Mouse (Mus musculus) embryo, embryonic 11 days (tissue): ENCODE measurements around the gene Rb1.
A peak's percentile ranks its signal among the peaks of the same experiment; 100 is the strongest.

Source experiments
- DNase-seq: peaks from one replicate; pipeline ENCODE4 v3.0.0-alpha.2; 2015

Gene Rb1

DNA sequence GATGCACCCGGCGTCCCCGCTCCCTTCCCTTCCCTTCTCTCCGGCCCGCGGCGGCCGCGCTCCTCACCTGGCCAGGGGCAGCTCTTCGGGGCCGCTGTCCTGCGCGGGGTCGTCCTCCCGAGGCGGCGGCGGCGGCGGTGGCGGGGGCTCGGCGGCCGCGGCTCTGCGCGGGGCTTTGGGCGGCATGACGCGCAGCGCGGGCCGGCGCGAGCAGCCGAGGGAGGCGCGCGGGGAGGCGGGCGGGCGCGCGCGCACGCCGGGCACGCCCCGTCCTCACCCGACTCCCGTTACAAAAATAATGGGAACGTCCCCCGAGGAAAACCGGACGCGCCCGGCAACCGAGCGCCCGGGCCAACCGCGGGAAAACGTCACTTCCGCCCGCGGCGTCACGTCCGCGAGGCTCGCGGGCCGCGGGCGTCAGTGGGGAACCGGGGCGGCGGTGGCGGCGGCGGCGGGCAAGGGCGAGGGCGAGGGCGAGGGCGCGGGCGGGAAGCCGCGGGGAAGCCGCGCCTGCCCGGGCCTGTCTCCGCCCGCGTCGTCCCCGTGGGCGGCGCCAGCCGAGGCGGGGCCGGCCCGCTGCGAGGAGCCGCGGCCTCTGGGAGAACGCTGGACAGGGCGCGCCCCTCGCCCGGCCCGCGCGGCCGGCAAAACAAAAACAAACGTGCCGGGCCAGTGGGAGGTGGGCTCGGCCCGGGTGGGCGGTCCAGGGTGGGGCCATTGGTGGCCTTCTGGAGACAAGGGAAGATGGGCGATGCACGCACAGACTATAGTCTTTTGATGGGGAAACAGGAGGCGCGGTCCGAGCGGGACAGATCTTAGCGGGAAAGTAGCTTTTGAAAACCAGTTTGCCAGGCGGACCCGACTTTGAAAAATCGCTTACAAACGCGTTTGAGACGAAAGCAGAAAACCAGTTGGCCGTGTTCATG, at the start of gene Rb1:
Rb1 (minus strand) TSS at position 367 of the 926 bp plus-strand sequence.
- DNase-seq = peak; percentile 91

DNA sequence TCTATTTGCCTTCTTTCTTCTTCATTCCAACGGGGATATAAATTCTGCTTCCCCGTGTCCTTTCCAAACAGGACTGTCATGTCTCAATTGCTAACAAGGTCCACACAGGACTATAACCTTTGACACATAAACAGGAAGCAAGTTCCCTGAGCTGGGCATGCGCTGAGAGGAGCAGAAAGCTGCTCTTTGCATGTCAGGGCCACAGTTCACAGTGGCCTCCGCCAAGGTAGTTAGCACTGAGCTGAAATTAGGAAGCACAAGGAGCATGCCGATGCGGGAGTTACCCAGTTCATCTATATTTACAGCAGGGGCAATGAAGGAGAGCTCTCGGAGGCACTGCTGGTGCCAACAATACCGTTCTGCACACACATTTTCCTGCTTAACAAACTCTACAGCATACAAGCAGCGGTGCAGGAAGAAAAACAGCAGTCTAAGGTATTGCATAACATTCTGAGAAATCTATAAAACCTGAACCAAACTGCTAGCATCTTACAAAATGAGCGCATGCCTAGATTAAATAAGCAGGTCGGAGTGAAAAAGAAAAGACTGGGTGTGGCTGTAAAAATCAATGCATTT, 48.8 kb upstream of the Rb1 start:
- no peak for DNase-seq

DNA sequence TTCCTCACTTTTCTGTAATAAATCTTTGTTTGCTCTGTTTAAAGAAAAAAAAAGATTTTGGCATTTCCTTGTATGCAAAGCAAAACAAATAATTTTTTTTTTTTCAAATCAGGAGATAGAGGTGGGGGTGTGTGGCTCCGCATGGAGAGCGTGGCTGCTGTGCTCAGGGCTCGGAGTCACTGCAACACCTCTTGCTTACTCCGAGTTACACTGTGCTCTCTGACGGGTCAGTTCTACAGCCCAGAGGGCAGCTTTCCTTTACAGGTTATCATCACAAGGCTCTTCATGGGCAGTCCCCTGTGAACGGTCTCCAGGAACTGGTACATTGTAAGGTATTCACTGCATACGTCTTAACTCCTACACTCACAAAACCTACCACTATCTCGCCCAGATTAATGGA, 48.0 kb upstream of the Rb1 start:
- no peak for DNase-seq

DNA sequence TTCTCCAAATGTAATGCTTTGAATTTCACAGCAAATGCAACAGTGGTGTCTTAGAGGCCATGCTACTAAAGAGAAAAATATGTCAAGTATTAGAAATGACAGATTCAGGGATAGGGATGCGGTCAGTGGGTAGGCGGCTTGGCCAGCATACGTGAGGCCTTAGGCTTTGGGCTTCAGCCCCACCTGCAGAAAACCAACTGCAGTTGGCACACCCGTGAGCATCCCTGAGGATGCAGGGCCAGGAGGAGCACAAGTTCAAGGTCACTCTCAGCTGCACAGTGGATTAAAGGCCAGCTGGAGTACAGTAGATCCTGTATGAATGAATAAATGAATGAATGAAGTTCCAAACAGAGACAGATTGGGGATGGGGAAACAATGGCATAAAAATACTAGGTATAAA, 47.4 kb upstream of the Rb1 start:
- no peak for DNase-seq

DNA sequence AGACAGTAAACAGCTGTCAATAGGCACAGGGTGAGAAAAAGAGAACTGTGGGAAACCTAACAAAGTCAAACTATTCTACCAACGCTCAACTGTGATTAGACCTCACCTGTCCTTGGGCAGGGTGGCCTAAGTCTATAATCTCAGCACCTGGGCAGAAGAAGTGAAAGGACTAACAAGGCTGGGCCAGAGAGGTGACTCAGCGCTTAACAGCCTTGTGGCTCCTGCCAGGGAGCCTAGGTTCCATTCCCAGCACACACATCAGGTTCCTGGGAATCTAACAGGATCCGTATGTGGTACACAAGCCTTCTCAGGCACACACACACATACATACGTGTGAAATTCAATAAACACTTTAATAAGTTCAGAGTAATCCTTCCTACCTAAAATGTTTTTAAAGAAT, 46.0 kb upstream of the Rb1 start:
- no peak for DNase-seq

DNA sequence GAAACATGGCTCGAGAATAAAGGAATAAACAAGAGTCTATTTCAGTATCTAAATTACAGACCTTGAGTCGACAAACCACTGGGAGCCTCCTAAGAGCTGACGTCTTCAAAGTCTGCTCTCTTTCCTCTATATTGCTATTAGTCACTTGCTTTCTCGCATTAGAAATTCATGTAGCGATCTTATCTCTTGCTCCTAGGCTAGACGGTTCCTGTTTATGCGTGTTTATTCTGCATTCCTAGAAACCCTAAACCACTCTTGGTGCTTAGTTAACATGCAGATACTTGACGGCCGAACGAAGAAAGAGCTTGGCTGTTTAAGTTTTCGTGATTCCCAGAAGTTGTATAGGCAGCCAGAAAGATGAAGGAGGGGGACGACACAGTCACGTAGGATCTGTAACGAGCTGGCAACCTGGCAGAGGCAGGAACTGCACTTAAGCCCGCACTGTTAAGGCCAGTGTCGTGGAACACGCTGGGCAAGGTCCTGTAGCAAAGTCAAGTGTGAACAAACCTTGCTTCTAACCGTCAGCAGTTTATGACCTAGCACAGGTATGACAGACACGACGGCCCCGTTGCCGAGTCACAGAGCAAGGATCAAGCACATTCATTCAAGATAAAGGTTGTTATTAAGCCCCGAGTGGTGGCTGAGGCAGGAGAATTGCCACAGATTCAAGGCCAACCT, 45.2 kb upstream of the Rb1 start:
- DNase-seq = no peak

DNA sequence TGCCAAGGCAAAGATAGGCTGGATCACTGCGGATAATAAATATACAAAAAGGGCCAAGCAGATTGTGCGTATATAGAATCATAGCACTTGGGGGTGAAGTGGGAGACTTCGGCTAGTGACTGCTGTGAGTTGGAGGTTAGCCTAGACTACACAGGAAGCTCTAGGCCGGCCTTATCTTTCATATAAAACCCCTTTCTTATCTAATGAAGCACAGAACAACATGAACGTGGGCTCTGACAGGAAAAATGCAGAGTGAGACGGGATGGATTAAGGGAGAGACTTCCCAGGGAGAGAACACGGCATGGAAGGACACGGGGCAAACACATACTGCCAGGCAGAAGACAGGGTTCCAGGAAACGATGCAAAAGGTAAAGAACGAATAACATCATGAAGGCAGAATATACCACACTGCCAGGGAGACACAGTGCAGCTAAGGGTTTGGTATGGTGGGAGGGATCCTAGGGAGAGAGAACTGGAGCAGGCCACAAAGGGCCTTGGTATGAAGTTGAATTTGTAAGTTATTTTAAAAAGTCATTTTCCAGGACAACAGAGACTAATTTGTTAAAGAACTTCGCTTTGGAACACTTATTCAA, 44.6 kb upstream of the Rb1 start:
- no peak for DNase-seq

DNA sequence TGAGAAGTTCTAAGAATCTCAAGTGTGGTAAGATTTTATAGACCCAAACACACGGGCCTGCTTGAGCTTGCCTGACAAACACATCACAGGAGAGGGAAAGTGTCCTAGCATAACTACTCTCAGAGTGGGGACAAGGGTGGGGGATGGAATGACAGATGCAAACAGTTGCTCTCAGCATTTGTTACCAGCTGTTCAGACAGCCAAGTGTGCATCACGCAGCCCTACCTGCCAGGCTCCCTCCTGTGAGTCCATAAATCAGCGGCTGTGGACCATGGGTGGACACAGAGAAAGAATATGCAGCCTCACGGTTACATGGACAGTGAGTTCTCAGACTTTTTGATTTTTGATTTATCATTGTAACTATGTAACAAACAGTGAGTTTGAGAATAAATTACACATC, 44.0 kb upstream of the Rb1 start:
- DNase-seq = no peak

DNA sequence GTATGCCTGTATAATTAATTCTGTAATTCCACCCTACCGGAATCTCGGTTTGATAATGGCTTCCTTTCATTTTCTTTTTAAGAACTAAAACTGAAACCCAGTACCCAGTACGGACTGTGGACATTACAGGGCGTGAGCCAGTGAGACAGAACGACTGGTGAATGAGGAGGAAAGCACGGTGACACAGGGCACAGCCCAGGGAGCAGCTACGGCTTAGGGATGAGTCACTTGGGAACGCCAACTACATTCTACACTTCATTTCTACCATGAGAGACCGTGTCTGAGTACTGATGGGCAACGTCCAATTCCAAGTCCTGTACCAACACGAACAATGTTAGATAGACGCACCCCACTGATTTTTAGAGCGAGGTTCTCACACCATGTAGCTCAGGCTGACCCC, 43.3 kb upstream of the Rb1 start:
- DNase-seq = no peak

DNA sequence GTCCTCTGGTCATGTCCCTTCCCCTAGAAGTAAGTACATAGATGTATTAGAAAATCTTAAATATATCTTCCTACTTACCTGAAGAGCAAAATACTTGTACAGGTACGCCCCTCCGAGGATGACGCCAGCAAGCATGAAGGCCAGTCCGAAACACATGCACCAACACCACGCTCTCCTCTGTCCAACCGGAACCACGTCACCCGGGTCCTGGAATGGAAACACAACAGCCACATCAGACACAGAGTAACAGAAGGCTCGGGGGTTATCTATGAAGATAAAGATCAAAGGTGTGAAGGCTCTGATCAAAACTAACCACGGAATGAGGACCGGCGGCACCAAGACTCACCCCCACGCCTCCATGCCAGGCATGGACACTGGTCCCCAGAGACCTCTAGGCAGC, 42.6 kb upstream of the Rb1 start:
- no peak for DNase-seq

DNA sequence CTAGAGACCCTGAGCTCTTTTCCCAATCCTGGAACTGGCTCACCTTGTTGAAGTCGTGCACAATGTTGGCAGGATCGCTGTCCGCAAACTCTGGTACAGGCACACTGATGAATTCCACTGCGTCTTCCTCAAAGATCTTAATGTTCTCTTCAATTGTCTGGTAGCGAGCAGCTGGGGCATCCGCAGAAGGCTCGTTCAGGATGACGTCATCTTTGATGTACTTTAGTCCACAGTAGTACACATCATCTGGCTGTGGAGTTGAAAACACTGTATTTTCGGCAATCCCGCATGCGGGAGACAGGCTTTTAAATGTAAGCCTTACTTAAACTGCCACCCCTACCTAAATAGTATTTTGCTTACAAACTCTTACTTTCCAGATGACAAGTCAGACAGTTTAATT, 40.7 kb upstream of the Rb1 start:
- DNase-seq = no peak

DNA sequence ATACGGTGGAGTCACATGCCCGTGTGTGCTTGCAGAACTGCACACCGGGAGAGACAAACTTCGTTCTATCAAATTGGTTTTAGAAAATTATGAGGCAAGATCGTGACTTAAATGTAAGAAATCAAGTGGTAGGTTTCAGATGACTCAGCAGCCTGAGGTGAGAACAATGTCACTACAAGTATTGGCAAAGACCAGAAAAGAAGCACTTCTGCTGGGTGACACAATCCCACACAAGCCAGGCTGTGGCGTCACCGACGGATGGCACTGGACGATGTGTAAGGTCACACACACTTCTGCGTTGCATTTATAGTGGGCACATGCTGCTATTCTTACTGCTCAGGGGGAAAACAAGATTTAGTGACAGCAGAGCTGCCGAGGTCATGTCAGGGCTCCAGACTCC, 38.2 kb upstream of the Rb1 start:
- no peak for DNase-seq

DNA sequence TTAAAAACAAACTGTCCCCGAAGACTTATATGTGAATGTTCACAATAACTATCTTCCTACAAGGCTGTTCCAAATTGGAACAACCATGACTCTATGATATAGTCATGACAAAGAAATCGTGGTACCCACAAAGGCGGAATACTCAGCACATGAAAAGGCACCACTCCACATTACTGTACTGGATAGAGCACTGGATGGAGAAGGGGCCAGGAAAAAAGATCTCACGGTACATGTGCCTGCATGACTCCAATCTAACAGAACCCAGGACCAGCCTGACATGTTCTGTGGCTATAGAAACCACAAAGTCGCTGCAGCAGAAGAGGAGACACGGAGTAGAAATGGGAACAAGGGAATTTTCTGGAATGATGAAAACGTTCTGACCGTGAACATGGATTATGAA, 29.1 kb upstream of the Rb1 start:
- no peak for DNase-seq

DNA sequence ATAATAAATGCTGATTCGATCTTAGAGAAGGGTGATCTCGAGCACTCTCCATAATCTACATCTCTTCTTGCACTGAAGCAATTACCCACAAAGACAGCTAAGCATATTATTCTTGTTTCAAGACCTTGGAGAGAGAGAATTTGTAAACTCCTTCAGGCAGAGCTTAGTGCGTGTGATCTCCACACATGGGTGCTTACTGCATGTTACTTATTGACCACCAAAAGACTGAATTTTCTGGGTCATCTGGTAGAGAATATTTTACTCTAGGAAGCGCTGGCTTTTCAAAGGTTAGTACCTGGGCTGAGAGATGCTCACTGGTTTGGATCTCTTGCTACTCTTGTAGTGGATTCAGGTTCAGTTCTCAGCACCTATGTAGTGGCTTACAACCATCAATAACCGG, 25.5 kb upstream of the Rb1 start:
- no peak for DNase-seq

DNA sequence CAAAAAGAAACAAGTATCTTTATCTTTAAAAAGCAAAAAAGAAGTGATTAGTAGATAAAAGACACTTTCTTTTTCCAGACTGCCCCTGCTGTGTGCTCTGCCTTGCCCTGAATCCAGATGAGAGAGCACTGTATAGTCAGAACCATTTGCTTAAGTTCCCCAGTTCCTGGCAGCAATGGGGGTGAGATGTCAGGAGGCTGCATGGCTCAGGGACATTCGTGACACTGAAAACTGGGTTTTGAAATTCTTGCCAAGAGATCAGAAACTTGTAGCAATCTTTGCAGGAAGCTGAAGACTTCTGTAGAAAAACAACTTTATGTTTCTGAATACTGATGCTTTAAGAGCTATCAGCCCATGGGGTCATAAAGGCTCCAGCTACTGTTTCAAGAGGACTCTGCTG, 24.4 kb upstream of the Rb1 start:
- DNase-seq = no peak

DNA sequence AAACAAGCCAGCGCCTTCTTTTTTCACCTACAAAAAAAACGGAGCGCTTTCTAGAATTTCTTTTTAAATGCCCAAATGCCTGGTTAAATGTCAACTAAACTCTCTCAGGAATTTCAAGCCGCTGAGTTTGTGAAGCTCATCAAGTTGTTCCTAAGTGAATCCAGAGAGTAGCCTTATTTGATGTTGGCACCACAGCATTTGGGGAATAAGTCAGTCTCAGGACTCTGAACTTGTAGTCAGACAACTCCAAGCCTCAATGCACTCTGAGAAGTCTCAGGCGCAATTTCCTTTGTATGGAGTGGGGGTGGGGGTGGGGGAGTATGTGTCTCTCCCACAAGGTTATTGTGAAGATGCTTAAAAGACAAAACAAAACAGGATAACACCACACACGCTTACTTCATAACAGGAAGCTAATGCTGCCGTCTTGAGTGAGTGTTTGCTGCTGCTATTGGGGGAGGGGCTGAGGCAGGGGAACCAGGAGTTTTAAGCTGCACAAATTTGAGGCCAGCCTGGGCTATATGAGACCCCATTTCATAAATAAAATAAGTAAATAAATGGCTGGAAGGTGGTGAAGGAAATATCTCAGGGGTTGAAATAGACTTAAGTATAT, 23.5 kb upstream of the Rb1 start:
- peak; percentile 15 for DNase-seq

DNA sequence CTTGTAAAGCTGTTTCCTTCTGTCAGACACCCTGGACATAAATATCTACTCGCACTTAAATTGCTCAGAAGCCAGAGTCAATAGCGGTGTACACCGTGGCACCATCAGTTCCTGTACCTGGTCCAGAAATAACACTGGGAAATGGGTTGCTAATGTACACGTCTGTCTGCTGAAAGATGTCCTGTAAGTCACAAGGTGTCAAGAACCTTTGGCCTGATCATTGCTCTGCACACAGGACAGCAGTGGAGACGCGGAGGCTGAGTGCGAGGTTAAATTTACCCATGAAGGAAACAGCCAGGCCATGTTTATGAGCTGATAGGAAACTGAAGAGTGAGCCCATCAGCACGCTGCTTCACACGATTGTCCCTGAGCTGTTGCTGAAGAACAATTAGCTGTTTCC, 21.7 kb upstream of the Rb1 start:
- peak; percentile 5 for DNase-seq

DNA sequence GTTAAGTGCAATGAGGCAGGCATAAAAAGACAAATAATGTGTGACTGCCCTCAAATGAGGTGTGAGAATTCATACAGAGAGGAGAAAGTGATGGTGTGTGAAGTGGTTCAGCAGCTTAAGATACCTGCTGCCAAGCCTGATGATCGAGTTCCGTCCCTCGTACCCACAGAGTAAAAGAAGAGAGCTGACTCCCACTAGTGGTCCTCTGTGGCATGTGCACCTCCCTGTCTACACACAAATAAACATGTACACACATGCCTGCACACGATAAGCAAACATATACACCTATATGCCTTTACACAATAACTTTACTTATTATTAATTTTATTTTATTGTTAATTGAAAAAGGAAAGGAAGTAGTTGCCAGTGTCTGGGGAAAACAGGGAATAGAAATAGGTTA, 20.0 kb upstream of the Rb1 start:
- DNase-seq = no peak

DNA sequence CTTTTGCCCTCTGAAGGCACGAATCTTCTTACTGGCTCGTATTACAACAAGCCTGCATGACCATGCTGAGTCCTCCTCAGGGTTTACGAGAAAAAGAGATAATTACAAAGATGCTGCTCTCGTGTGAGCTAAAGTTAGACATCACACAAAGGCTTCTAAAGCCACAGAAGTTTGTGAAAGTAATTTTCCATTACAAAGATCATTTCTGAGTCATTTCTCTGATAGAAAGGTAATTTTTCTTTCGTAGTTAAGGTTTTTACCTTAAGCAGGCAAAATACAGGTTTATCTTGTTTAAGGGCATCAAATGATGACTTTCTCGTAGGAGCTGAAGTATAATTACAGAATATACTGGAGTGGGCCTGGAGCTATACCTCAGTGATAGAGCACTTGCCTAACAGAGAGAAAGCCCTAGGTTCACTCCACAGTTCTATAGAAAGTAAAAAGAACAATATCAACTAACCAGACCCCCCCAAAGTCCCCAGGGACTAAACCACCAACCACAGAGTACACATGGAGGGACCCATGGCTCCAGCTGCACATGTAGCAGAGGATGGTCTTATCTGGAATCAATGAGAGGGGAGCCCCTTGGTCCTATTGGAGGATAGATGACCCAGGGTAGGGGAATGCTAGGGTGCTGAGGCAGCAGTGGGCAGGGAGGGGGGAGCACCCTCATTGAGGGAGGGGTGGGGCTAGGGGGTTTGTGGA, 14.6 kb upstream of the Rb1 start:
- DNase-seq = no peak

DNA sequence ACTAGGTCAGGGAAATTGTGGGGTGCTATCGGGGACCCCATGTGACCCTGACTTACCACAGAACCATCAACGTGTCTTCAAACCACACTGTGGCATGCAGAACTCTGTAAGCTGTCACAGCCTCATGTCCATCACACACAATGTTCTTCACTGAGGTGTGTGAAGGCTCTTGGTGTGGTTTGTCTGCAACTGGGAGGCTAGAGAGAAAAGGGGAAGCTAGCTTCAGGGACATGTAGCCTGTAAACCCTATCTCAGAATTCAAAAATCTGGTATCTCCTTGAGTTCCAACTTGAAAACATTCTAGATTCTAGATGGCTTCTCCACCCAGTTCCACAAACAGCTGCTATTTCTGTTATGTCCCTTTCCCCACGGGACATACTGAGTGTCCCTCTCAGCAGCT, 14.0 kb upstream of the Rb1 start:
- no peak for DNase-seq

DNA sequence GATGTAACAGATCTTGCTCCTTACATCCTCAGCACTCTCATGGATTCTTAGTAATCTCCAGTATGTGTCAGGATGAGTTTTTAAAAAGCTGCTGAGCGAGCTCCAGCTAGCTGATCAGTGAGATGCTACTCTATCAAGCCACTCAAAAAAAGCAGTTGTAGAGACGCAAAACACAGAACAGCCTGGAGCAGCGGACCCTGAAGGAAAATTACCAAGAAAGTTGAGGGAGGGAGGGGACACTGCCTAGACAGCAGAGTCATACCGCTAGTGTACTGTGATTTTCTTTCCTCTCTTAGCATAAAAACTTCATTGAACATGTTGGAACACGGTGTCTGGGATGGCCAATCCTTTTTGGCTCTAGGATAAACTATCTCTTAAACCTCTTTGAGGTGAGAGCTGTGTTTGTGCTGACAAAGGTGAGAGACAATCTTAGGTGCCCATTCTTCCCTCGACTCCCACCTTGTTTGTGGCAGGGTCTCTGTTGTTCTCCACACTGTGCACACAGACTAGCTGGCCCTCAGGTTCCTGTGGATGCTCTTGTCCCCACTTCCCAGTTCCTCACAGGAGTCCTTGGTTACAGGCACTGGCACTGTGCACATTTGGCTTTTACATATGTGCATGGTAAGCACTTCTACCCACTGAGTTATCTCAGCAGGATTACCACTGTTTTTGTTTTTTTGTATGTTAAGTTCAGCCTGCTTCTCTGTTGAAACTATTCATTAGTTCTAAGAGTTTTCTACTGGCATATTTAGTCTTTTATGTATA, 10.9 kb upstream of the Rb1 start:
- DNase-seq = no peak
